Mouse (Mus musculus): Measurements from ENCODE around the gene Nmnat3.

DNA sequence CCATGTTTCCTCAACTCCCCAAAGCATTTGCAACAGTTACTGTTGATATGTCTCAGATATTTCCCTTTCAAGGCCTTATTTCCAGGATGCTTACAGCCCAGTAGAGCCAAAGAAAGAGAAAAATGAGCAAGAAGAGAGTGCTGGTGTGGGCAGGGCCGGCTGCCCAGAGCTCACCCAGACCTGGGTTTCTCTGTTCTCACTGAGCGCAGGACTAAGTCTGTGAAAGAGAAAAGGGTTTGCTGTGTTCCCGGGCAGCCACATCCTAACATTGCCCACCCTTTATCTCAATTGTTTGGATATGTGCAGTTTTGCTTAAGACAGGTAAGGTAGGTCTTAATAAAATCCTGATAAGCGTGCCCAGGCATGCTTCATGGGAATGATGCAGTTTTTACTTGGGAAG, 92.5 kb downstream of the Nmnat3 start:
- no peak for TF ChIP-seq CTCF (IDR thresholded peaks at IDR 0.05)
- TF ChIP-seq POLR2A (IDR thresholded peaks at IDR 0.05; ENCODE audit: insufficient read depth, low read depth, low read length) = no peak
